Mouse (Mus musculus): Measurements from ENCODE around the gene Dytn.

Dytn gene

GRCm38 (mm10) chr1:63579153-63579552, 107.6 kb downstream of the Dytn start:
- no peak for DNase-seq (ENCODE audit: low read depth, low spot score)

DNA sequence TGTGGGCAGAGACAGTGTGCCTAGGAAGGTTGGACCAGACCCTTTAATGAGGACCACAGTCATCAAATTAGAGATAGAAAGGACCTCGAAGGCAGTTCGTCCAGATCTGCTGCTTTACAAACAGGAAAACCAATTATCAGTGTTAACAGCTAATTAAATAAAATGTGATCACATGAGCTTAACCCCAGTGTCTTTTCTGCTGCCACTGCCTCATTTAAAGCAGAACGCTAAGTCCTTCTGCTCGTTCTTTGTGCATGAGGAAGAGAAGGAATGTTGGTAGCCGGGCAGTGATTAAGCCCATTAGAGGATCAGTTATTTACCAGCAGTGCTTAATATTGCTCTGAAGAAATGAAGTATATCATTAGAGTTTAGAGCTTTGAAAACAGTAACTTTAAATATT, 109.9 kb downstream of the Dytn start:
- DNase-seq (ENCODE audit: low read depth, low spot score) = no peak

DNA sequence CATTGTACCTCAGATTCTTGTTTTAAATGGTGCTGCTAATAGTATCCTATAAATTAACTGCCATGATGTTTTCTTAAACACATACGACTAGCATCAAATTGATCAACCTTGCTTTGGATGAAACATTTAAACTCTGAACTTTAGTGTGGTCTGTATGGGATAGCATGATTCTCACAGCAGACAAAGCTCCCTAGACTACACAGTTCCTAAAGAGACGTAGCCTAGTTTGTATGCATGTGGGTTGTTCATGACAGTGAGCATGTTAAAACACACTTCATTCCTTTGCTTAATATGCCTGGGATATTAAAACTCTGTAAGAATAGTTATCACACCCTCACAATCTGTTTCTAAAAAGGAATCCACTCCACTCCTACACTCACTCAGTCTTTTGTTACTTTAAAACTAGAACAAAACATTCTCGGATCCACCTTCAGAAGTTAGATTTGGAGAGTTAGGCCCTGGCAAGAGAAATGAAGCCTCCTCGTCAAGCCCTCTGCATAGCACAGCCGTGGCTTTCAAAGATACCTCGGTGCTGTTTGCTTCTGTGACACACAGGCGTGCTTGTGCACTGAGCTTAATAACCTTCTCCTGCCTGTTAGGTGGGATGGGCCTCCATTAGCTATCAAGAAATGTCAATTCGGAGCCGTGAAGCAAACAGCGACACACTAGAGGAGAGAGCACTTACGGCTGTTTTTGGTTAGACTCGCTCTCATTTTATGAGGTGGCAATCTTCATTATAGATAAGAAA, 112.7 kb downstream of the Dytn start:
- no peak for DNase-seq (ENCODE audit: low read depth, low spot score)

DNA sequence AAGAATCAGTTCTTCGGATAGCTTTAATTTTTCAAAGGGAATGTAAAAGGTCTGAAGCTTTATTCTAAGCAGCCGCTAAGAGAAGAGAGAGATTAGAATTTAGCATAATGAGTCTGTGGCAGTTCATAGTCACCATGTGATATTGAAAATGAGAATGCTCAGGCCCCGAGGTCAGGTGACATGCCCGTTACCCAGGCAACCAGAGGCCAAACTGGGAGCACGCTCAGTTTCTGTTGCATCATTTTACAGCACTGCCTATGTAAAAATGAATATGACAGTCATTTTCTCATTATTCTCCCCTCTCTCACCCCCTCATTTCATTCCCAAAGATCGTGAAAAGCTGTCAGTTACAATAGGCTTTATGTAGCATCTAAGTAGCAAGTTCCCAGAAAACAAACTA, 113.3 kb downstream of the Dytn start:
- no peak for DNase-seq (ENCODE audit: low read depth, low spot score)

Measured in forelimb bud, embryonic 11.5 days (tissue).